Mouse (Mus musculus): ENCODE data around the gene Tmem160. TPM values are rescaled to one million over a fixed set of nuclear protein-coding genes. Genes with fewer than 3 reads are reported as not detected.

Tmem160 gene
- total RNA-seq, 2 experiments from 2014 or later, result 68.0 to 69.0 TPM

- intact Hi-C loops (cut with DNase I), result no loop called here
- no peak overlapping the region; the same call in 1 of the 2 replicates for H3K27ac ChIP-seq
Observed at GRCm38 (mm10) chr7:16499671-16500104, 47.1 kb downstream of the Tmem160 start.

DNA sequence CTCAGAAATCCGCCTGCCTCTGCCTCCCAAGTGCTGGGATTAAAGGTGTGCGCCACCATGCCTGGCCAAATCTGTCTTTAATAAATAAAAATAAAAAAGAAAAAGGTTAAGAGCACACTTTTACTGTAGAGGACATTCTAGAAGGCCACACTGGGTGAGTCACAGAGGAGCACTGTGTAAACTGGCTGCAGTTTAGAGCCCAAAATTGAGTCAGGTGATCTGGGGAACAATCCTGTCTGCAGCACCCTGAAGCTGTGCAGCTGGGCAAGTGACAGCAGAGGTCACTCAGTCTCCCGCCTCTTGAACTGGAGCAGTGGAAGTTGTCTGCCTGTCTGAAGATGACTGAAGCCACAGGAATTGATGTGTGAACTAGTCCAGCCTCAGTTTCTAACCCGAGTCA, 49.0 kb downstream of the Tmem160 start:
- no peak for DNase-seq (ENCODE audit: extremely low spot score in 1 of 2, low spot score in 2 of 2)
- intact Hi-C loops (cut with DNase I), result no loop called here
- TF ChIP-seq CTCF (IDR thresholded peaks at IDR 0.05), result no peak
- no peak overlapping the region for H3K4me3 ChIP-seq
- H3K27ac ChIP-seq, result no peak overlapping the region

More at GRCm38 (mm10) chr7:16499671-16500104, 47.1 kb downstream of the Tmem160 start:
- no peak for TF ChIP-seq CTCF (IDR thresholded peaks at IDR 0.05)
- no peak for DNase-seq (ENCODE audit: extremely low spot score in 1 of 2, low spot score in 2 of 2)
- H3K4me3 ChIP-seq, result no peak overlapping the region

- Histone ChIP-seq H3K4me3 (no peak overlapping the region), H3K27ac (no peak overlapping the region)
- DNase-seq (ENCODE audit: extremely low spot score in 1 of 2, low spot score in 2 of 2), result no peak
- no peak for TF ChIP-seq CTCF (IDR thresholded peaks at IDR 0.05)
- intact Hi-C loops (cut with DNase I), result no loop called here
Observed at GRCm38 (mm10) chr7:16504573-16505225, 52.1 kb downstream of the Tmem160 start.

Other genes starting within 250 kb of the Tmem160 start
- 10 to 100 TPM; 12.7 to 12.8 TPM for gene Dhx34, start 230.7 kb upstream of the Tmem160 start, total RNA-seq (2021)
- gene C5ar2, start 208.6 kb upstream of the Tmem160 start, total RNA-seq (2021), result under 1 TPM; 0.42 to 0.54 TPM
- gene C5ar1, start 193.2 kb upstream of the Tmem160 start, total RNA-seq (2021), result 1 to 10 TPM; 1.3 to 1.7 TPM
- gene Inafm1, start 179.2 kb upstream of the Tmem160 start, total RNA-seq (2021), result 10 to 100 TPM; 36.7 to 41.3 TPM
- gene Ccdc9, start 166.0 kb upstream of the Tmem160 start, total RNA-seq (2021), result 10 to 100 TPM; 94.3 to 95.1 TPM
- gene Bbc3, start 144.4 kb upstream of the Tmem160 start, total RNA-seq (2021), result 1 to 10 TPM; 9.1 to 9.7 TPM
- gene Sae1, start 65.0 kb upstream of the Tmem160 start, total RNA-seq (2021), result 100 to 1,000 TPM; 100 to 105 TPM
- gene Zc3h4, start 51.9 kb upstream of the Tmem160 start, total RNA-seq (2021), result 10 to 100 TPM; 58.3 to 58.7 TPM
- 10 to 100 TPM; 10.2 to 11.5 TPM for gene Npas1, start 24.9 kb downstream of the Tmem160 start, total RNA-seq (2021)
- 100 to 1,000 TPM; 138 to 140 TPM for gene Arhgap35, start 162.2 kb downstream of the Tmem160 start, total RNA-seq (2021)
- gene Ceacam15, start 222.9 kb downstream of the Tmem160 start, total RNA-seq (2021), result not detected